Mouse (Mus musculus) lung, postnatal 4 days (tissue): ENCODE measurements around the gene Ace3.

Source experiments
- DNase-seq, 2 experiments: peaks; one replicate each; pipeline ENCODE4 v3.0.0; 2021

Ace3 gene

GRCm38 (mm10) chr11:106045780-106046179, 51.3 kb downstream of the Ace3 start:
- DNase-seq, result no peak

- DNase-seq, result no peak
Observed at GRCm38 (mm10) chr11:106046584-106046983, 52.1 kb downstream of the Ace3 start.

GRCm38 (mm10) chr11:106053921-106054320, 59.4 kb downstream of the Ace3 start:
- no peak for DNase-seq

GRCm38 (mm10) chr11:106054600-106054999, 60.1 kb downstream of the Ace3 start:
- DNase-seq, result no peak
